Comparison of ENCODE assay signal across 29 mouse cellular contexts in the genomic region with DNA sequence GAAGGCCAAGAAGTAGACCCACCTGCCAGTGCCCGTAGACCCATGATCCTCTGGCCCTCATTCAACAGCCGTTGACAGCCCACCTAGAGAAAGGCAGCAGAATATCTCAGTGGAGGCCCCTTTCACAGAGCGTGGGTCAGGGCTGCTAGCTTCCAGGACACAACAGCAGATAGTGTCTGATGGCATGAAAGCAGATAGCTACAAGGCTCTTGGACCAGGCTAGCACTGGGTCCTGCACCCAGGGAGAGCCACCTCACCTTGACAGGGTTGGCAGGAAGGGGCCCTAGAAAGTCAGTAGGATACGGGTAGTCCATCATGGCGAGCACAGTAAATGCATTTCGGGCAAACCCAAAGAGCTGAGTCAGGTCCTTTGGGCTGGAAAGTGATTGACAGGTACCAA. TPM values are rescaled to one million over a fixed set of nuclear protein-coding genes. Genes with fewer than 3 reads are reported as not detected.
"Had no signal": no experiment of that assay in that cellular context is flagged by ENCODE, and none has a peak within 500 bp of the region (broad histone marks: within the 10 kb centered on the region; RNA-seq: fewer than 3 reads in every experiment).

No protein-coding gene starts in this region.

- H3K9me3 ChIP-seq: heart, embryonic 10.5 days; hindbrain, embryonic 13.5 days; hindbrain, embryonic 15.5 days; kidney, embryonic 15.5 days; limb, embryonic 13.5 days; limb, embryonic 15.5 days; liver, embryonic 12.5 days had no signal

- DNase-seq: gastrocnemius, postnatal 14 days; gastrocnemius, postnatal 36 days; heart, adult 18-20 months; heart, postnatal 10 days; heart, postnatal 36 days; kidney, adult 18-20 months; kidney, adult 8-10 months; kidney, postnatal 14 days; kidney, postnatal 36 days; layer of hippocampus, adult 9-11 months; layer of hippocampus, postnatal 36 days; left cerebral cortex, postnatal 4 days had no signal

- H3K27ac ChIP-seq: heart, embryonic 10.5 days; hindbrain, embryonic 13.5 days; hindbrain, embryonic 15.5 days; hindbrain, postnatal 0 days; kidney, embryonic 15.5 days; kidney, postnatal 0 days; limb, embryonic 13.5 days; limb, embryonic 15.5 days; liver, embryonic 12.5 days; liver, embryonic 14.5 days had no signal

- ATAC-seq: hindbrain, postnatal 0 days had no signal

- H3K4me3 ChIP-seq: heart, embryonic 10.5 days; hindbrain, embryonic 15.5 days; kidney, embryonic 15.5 days; limb, embryonic 13.5 days; limb, embryonic 15.5 days; liver, embryonic 12.5 days had no signal

- H3K9ac ChIP-seq: hindbrain, embryonic 15.5 days; kidney, embryonic 15.5 days; limb, embryonic 13.5 days; limb, embryonic 15.5 days; liver, embryonic 12.5 days; liver, embryonic 14.5 days had no signal

- H3K27me3 ChIP-seq: hindbrain, embryonic 13.5 days; hindbrain, embryonic 15.5 days; kidney, embryonic 15.5 days; limb, embryonic 13.5 days; limb, embryonic 15.5 days; liver, embryonic 12.5 days had no signal

- H3K4me2 ChIP-seq: limb, embryonic 15.5 days had no signal

RNA-seq across cellular contexts. Expression of a gene that starts 17.9 kb away (rescaled TPM):
- total RNA-seq: gastrocnemius, adult 18-20 months; gastrocnemius, adult 8-10 months; heart, adult 18-20 months; heart, adult 8-10 months; liver, adult 2 months had no signal
- polyA plus RNA-seq: liver, adult 2 months had no signal

RNA-seq across cellular contexts. Expression of a gene that starts 35.2 kb away (rescaled TPM):
- total RNA-seq: gastrocnemius, adult 18-20 months; gastrocnemius, adult 8-10 months; gastrocnemius, postnatal 36 days; heart, adult 18-20 months; heart, postnatal 10 days; heart, postnatal 36 days; hematopoietic stem cell, adult 5-6 weeks; liver, adult 2 months had no signal
- polyA plus RNA-seq: heart, embryonic 14.5 days; heart, embryonic 16.5 days; liver, adult 2 months had no signal
